ENCODE assay signal across 11 mouse cellular contexts in genomic region chr5:122048252-122048651, GRCm38 (mm10). TPM values are rescaled to one million over a fixed set of nuclear protein-coding genes. Genes with fewer than 3 reads are reported as not detected.
DNase-seq lines count a peak whose midpoint lies in the region; ATAC-seq and TF ChIP-seq lines count a peak whose summit lies in the region.
"Had no signal": no experiment of that assay in that cellular context is flagged by ENCODE, and none has a peak within 500 bp of the region (broad histone marks: within the 10 kb centered on the region; RNA-seq: fewer than 3 reads in every experiment).

No protein-coding gene starts in this region.

- H3K4me3 ChIP-seq in lung, embryonic 14.5 days (ENCODE audit: low read depth, low read length), result peak overlapping the region; percentile 74
- H3K4me3 ChIP-seq in limb, embryonic 12.5 days (replicated peaks), result peak overlapping the region; percentile 84
- peak overlapping the region; percentile 89 for H3K4me3 ChIP-seq in stomach, embryonic 15.5 days (replicated peaks)

- WGBS in lung, embryonic 14.5 days, result 2% methylated on average over 20 of the region's 20 CpGs
- 3% methylated on average over 20 of the region's 20 CpGs for WGBS in limb, embryonic 12.5 days
- WGBS in stomach, embryonic 15.5 days, result 7% methylated on average over 20 of the region's 20 CpGs

- no peak for ATAC-seq in lung, embryonic 14.5 days (ENCODE audit: insufficient read depth)
- no peak for ATAC-seq in limb, embryonic 12.5 days (ENCODE audit: insufficient number of reproducible peaks, insufficient read depth, low FRiP score, low TSS enrichment, low read depth)
- no peak for ATAC-seq in stomach, embryonic 15.5 days (ENCODE audit: insufficient read depth, low FRiP score, low read depth)

- DNase-seq in cerebellum, adult 18-20 months, result peak; percentile 22 to 30
- no peak for DNase-seq in cerebellum, adult 9-11 months
- DNase-seq in lung, embryonic 14.5 days, result no peak
- DNase-seq in lung, postnatal 25 days (ENCODE audit: low spot score), result no peak
- no peak for DNase-seq in right cerebral cortex, adult 18-20 months
- DNase-seq in spleen, postnatal 10 days (ENCODE audit: low spot score in 2 of 2), result no peak
- DNase-seq: kidney, adult 11 months; lung, postnatal 36 days had no signal

- H3K9me3 ChIP-seq in lung, embryonic 14.5 days (ENCODE audit: low read depth, low read length), result no peaks in the 10 kb centered on the region
- no peaks in the 10 kb centered on the region for H3K9me3 ChIP-seq in limb, embryonic 12.5 days
- no peaks in the 10 kb centered on the region for H3K9me3 ChIP-seq in stomach, embryonic 15.5 days

- H3K4me1 ChIP-seq in lung, embryonic 14.5 days (ENCODE audit: insufficient read depth), result no peaks in the 10 kb centered on the region
- H3K4me1 ChIP-seq in limb, embryonic 12.5 days (replicated peaks), result peaks cover 33% of the 10 kb centered on the region
- H3K4me1 ChIP-seq in stomach, embryonic 15.5 days, result peaks cover 32% of the 10 kb centered on the region

- TF ChIP-seq CTCF in lung, embryonic 14.5 days (IDR thresholded peaks at IDR 0.05; ENCODE audit: low read depth), result no peak

- peaks cover 73% of the 10 kb centered on the region for H3K27me3 ChIP-seq in lung, embryonic 14.5 days (ENCODE audit: insufficient read depth, low read length)
- H3K27me3 ChIP-seq in limb, embryonic 12.5 days, result peaks cover 76% of the 10 kb centered on the region
- peaks cover 27% of the 10 kb centered on the region for H3K27me3 ChIP-seq in stomach, embryonic 15.5 days (replicated peaks)

- no peaks in the 10 kb centered on the region for H3K36me3 ChIP-seq in lung, embryonic 14.5 days (ENCODE audit: insufficient read depth)
- H3K36me3 ChIP-seq in limb, embryonic 12.5 days, result no peaks in the 10 kb centered on the region
- H3K36me3 ChIP-seq in stomach, embryonic 15.5 days, result no peaks in the 10 kb centered on the region

- no peak overlapping the region for H3K9ac ChIP-seq in lung, embryonic 14.5 days
- H3K9ac ChIP-seq in limb, embryonic 12.5 days (replicated peaks), result peak overlapping the region; percentile 40; the same call in 1 of the 2 replicates
- no peak overlapping the region for H3K9ac ChIP-seq in stomach, embryonic 15.5 days

- no peak overlapping the region for H3K27ac ChIP-seq in lung, embryonic 14.5 days (ENCODE audit: low read depth)
- H3K27ac ChIP-seq in limb, embryonic 12.5 days, result no peak overlapping the region
- H3K27ac ChIP-seq in stomach, embryonic 15.5 days, result no peak overlapping the region

- H3K4me2 ChIP-seq in lung, embryonic 14.5 days, result peak overlapping the region; percentile 82
- peak overlapping the region; percentile 63 for H3K4me2 ChIP-seq in limb, embryonic 12.5 days
- H3K4me2 ChIP-seq in stomach, embryonic 15.5 days, result peak overlapping the region; percentile 82

RNA-seq across cellular contexts. Expression of gene Cux2, which starts 1.6 kb away (rescaled TPM):
- 3.6 and 4.0 TPM in 2 replicates for polyA plus RNA-seq in lung, embryonic 14.5 days (2014; fragmentation: Nextera tagmentation; extraction: Ambion mirVana)
- polyA plus RNA-seq in limb, embryonic 12.5 days (2016; fragmentation: Nextera tagmentation; extraction: Ambion mirVana), result 5.0 and 5.9 TPM in 2 replicates
- 5.8 and 6.2 TPM in 2 replicates for polyA plus RNA-seq in stomach, embryonic 15.5 days (2015; fragmentation: Nextera tagmentation; extraction: Ambion mirVana)

RNA-seq across cellular contexts. Expression of gene Myl2, which starts 52.5 kb away (rescaled TPM):
- polyA plus RNA-seq in lung, embryonic 14.5 days (2014; fragmentation: Nextera tagmentation; extraction: Ambion mirVana), result 0.42 and 2.4 TPM in 2 replicates
- 1.8 TPM in 1 of 2 replicates, not detected in the other for polyA plus RNA-seq in limb, embryonic 12.5 days (2016; fragmentation: Nextera tagmentation; extraction: Ambion mirVana)
- 4.6 and 12.9 TPM in 2 replicates for polyA plus RNA-seq in stomach, embryonic 15.5 days (2015; fragmentation: Nextera tagmentation; extraction: Ambion mirVana)
- polyA plus RNA-seq: small intestine, adult 2 months had no signal

Comparison
In these comparisons a context has a peak if more than half of its experiments do, and no peak if none do; other contexts are left out.
1. DNase-seq: peak in cerebellum, adult 18-20 months (2 of 2); none in cerebellum, adult 9-11 months (single experiment), lung, embryonic 14.5 days (single experiment), lung, postnatal 25 days (single experiment), right cerebral cortex, adult 18-20 months (single experiment) and spleen, postnatal 10 days (0 of 2).
2. Peak in every context shown above with its lines, with median percentiles within 50 percentile points of each other: H3K4me2 ChIP-seq and H3K4me3 ChIP-seq.